Mouse (Mus musculus): Measurements from ENCODE around the gene Emd. TPM values are rescaled to one million over a fixed set of nuclear protein-coding genes. Genes with fewer than 3 reads are reported as not detected.

The Emd gene
- polyA plus RNA-seq, 1 experiment from 2014 or later, result 13.2 TPM

Small RNAs within 50 kb of the gene (microRNA-seq; reads per million reads assigned to microRNA genes)
- not detected for gene Mir7091

Other genes with a start within 250 kb of the Emd start
- gene Irak1, start 230.8 kb upstream of the Emd start, polyA plus RNA-seq (2015; fragmentation: Nextera tagmentation; extraction: Ambion mirVana), result 42.3 and 51.5 TPM in 2 replicates
- not detected in 2 replicates for gene Opn1mw, start 127.2 kb upstream of the Emd start, polyA plus RNA-seq (2015; fragmentation: Nextera tagmentation; extraction: Ambion mirVana)
- 11.2 and 11.7 TPM in 2 replicates for gene Mecp2, start 119.3 kb upstream of the Emd start, polyA plus RNA-seq (2015; fragmentation: Nextera tagmentation; extraction: Ambion mirVana)
- gene Tex28, start 86.8 kb upstream of the Emd start, polyA plus RNA-seq (2015; fragmentation: Nextera tagmentation; extraction: Ambion mirVana), result not detected in 2 replicates
- gene Tktl1, start 77.4 kb upstream of the Emd start, polyA plus RNA-seq (2015; fragmentation: Nextera tagmentation; extraction: Ambion mirVana), result 0.08 and 0.09 TPM in 2 replicates
- 67.3 and 100 TPM in 2 replicates for gene Flna, start 4.9 kb upstream of the Emd start, polyA plus RNA-seq (2015; fragmentation: Nextera tagmentation; extraction: Ambion mirVana)
- 436 and 510 TPM in 2 replicates for gene Rpl10, start 16.1 kb downstream of the Emd start, polyA plus RNA-seq (2015; fragmentation: Nextera tagmentation; extraction: Ambion mirVana)
- gene Taz, start 27.2 kb downstream of the Emd start, polyA plus RNA-seq (2015; fragmentation: Nextera tagmentation; extraction: Ambion mirVana), result 84.0 and 87.7 TPM in 2 replicates
- 5.1 and 7.8 TPM in 2 replicates for gene Dnase1l1, start 27.6 kb downstream of the Emd start, polyA plus RNA-seq (2015; fragmentation: Nextera tagmentation; extraction: Ambion mirVana)
- 283 and 302 TPM in 2 replicates for gene Atp6ap1, start 42.4 kb downstream of the Emd start, polyA plus RNA-seq (2015; fragmentation: Nextera tagmentation; extraction: Ambion mirVana)
- 798 and 909 TPM in 2 replicates for gene Gdi1, start 50.3 kb downstream of the Emd start, polyA plus RNA-seq (2015; fragmentation: Nextera tagmentation; extraction: Ambion mirVana)
- 60.0 and 62.1 TPM in 2 replicates for gene Fam50a, start 58.3 kb downstream of the Emd start, polyA plus RNA-seq (2015; fragmentation: Nextera tagmentation; extraction: Ambion mirVana)
- gene Plxna3, start 74.4 kb downstream of the Emd start, polyA plus RNA-seq (2015; fragmentation: Nextera tagmentation; extraction: Ambion mirVana), result 33.8 and 41.9 TPM in 2 replicates
- gene Lage3, start 98.9 kb downstream of the Emd start, polyA plus RNA-seq (2015; fragmentation: Nextera tagmentation; extraction: Ambion mirVana), result 77.5 and 86.0 TPM in 2 replicates
- gene Ubl4a, start 118.5 kb downstream of the Emd start, polyA plus RNA-seq (2015; fragmentation: Nextera tagmentation; extraction: Ambion mirVana), result 65.9 and 68.3 TPM in 2 replicates
- gene Slc10a3, start 118.7 kb downstream of the Emd start, polyA plus RNA-seq (2015; fragmentation: Nextera tagmentation; extraction: Ambion mirVana), result 8.9 and 9.5 TPM in 2 replicates
- 36.6 TPM in 2 replicates for gene Fam3a, start 138.6 kb downstream of the Emd start, polyA plus RNA-seq (2015; fragmentation: Nextera tagmentation; extraction: Ambion mirVana)
- 14.1 and 15.8 TPM in 2 replicates for gene Ikbkg, start 138.6 kb downstream of the Emd start, polyA plus RNA-seq (2015; fragmentation: Nextera tagmentation; extraction: Ambion mirVana)
- 43.4 and 50.2 TPM in 2 replicates for gene G6pdx, start 174.5 kb downstream of the Emd start, polyA plus RNA-seq (2015; fragmentation: Nextera tagmentation; extraction: Ambion mirVana)
- not detected in 2 replicates for gene Gm6880, start 226.7 kb downstream of the Emd start, polyA plus RNA-seq (2015; fragmentation: Nextera tagmentation; extraction: Ambion mirVana)

All from neural tube, embryonic 15.5 days (tissue).